Mouse (Mus musculus): ENCODE measurements around the gene Styxl1.
A peak's percentile ranks its signal among the peaks of the same experiment; 100 is the strongest.

GRCm38 (mm10) chr5:135702682-135703192, 75.4 kb downstream of the Styxl1 start:
- TF ChIP-seq POLR2A (IDR thresholded peaks at IDR 0.05; ENCODE audit: insufficient read length, low read depth) (no peak), E2F4 (IDR thresholded peaks at IDR 0.05; ENCODE audit: insufficient read depth) (no peak), CEBPB (IDR thresholded peaks at IDR 0.05; ENCODE audit: insufficient read depth, poor library complexity, severe bottlenecking) (peak; percentile 97), MAX (IDR thresholded peaks at IDR 0.05; ENCODE audit: low read depth) (no peak), TCF12 (IDR thresholded peaks at IDR 0.05; ENCODE audit: insufficient read depth, poor library complexity, severe bottlenecking) (no peak), POLR2AphosphoS2 (IDR thresholded peaks at IDR 0.05; ENCODE audit: insufficient read length, low read depth) (no peak), USF1 (IDR thresholded peaks at IDR 0.05; ENCODE audit: low read depth) (no peak), MYOG (IDR thresholded peaks at IDR 0.05; ENCODE audit: control insufficient read depth in 1 of 3, insufficient read depth in 1 of 3, insufficient read length in 2 of 3, low read depth in 2 of 3) (peak in 1 of 3 experiments; percentile 59), MYOD1 (IDR thresholded peaks at IDR 0.05; ENCODE audit: control insufficient read depth in 1 of 3, insufficient read length in 2 of 3, low read depth in 2 of 3) (peak; percentile 74 to 96 (median 93)), TCF3 (IDR thresholded peaks at IDR 0.05; ENCODE audit: insufficient read length, low read depth) (peak; percentile 27), SRF (IDR thresholded peaks at IDR 0.05; ENCODE audit: control insufficient read depth, insufficient read length, low read depth) (no peak), REST (IDR thresholded peaks at IDR 0.05; ENCODE audit: insufficient read depth, insufficient read length) (no peak)

Measured in myocyte (in vitro differentiated cells).